Mouse (Mus musculus) cerebellum, adult (tissue): ENCODE measurements around the gene Izumo1r.

Source experiments
- ATAC-seq: cut with Nextera tagmentation; 2 replicates; pipeline ENCODE4 v1.9.2; 2017; ENCODE audit warnings: mild to moderate bottlenecking, moderate library complexity, mixed read lengths; ENCODE audit not compliant: insufficient number of reproducible peaks, low FRiP score, low TSS enrichment

Izumo1r gene

DNA sequence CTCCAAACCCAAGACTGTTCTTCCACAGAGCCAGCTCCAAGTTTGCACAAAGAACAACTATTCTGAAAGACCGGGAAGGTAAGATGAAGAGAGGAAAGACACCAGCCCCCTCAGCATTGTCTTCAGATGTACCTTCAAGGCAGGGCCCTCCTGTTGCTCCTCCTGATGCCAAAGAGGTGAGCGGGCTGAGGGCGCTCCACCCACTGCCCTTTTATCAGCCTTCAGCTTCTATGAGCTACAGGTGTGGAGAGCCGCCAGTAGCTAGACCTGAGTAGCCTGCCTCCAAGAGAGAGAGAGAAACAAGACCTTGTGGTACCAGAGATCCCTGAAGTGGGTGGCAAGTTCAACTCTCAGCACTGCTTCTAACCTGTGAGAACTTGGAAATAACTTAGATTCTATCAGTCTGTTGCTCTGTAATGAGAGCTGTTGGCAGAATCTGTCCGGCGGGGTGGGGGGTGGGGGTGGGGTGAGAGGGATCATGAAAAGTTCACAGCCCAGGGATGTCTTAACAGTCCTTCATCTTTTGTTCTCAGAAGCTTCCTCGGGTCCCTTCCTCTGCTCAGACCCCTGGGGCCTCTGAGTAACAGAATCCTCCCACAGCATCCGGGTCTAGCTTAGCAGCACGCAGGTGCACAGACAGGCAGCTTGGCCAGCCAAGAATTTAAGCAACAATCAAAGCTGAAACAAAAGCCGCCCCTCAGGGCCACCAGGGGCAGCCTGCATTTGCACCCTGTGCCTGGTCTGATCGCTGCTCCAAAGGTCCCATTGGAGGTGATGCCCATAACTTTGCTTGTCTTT, at the start of gene Izumo1r:
Gene Izumo1r, minus strand, starts transcription at position 369 of the 798 bp plus-strand sequence.
- no peak for ATAC-seq

DNA sequence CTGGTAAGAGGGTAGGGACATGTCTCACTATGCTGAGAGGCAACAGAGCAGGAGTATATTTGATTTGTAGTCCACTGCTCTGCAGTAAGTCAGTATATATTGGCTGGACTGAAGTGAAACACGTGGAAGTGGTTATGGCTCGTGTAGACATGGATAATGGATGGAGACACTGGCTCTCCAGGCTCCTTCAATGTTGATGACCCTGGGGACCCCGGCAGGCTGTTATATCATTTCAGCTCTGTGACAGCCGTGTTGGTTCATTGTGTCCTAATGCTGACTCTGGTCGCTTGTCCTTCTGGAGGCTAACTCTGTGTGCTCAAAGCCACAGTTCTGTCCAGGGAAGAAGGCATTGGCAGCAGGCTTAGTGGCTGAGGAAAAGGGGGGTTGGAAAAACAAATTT, 47.3 kb upstream of the Izumo1r start:
- ATAC-seq, result no peak

DNA sequence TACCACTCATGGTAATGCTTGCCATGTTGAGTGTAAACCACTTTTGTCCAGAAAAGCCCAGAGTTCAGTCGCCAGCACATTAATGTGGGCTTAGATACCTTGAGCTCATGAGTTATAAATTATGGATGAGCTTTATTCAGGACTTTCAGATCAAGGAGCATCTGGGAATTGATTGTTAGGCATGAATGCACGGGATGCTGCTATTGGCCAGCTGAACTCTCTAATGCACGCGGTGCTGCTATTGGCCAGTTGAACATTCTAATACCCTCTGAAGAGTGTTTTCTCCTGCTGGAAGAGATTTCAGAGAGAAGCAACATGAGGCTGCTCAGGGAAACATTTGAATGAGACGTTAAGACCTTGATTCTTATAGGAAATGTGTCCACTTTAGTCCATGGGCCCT, 45.1 kb upstream of the Izumo1r start:
- no peak for ATAC-seq

GRCm38 (mm10) chr9:14946677-14947076, 42.9 kb upstream of the Izumo1r start:
- ATAC-seq, result no peak

- no peak for ATAC-seq
Measured at GRCm38 (mm10) chr9:14945919-14946318, 42.2 kb upstream of the Izumo1r start.

- ATAC-seq, result no peak
Measured at GRCm38 (mm10) chr9:14942143-14942720, 38.5 kb upstream of the Izumo1r start.

DNA sequence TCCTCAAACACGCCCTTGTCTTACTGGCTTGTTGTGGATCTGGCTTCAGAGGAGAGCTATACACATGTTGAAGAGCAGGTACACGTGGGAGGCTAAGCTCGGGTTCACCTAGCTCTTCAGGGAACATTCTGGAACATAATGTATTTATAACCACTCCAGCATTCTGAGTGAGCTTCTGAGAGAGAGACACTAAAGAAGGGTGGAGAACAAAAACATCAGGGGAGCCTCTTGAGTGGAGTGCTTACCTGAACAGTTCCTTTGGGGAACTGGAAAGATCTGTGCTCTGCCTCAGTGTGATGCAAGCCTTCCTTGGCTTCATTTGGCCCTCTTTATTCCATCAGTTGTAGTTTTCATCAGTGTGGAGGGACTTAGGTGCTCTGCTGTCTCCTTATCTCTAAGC, 35.9 kb upstream of the Izumo1r start:
- ATAC-seq, result no peak

GRCm38 (mm10) chr9:14937308-14937707, 33.6 kb upstream of the Izumo1r start:
- ATAC-seq, result no peak

GRCm38 (mm10) chr9:14934851-14935250, 31.1 kb upstream of the Izumo1r start:
- ATAC-seq, result no peak

- no peak for ATAC-seq
Measured at GRCm38 (mm10) chr9:14931943-14932342, 28.2 kb upstream of the Izumo1r start.

GRCm38 (mm10) chr9:14931211-14931610, 27.5 kb upstream of the Izumo1r start:
- ATAC-seq, result no peak

DNA sequence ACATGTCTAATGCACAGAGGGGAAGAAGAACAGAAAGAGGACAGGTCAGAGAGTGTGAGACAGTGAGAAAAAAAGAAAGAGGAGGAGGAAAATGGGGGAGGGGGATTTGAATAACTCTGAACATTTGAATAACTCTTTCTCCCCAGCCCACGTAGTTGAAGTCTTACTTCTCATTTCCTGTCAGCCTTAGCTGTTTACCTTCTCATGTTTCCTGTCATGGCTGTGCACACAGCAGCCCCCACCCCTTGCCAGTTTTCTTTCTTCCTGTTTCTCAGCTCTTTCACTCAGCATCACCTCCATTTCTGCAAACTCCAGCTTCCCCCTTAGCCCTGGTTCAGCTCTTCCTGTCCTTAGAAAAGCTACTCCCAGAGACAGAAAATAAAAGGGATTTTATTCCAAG, 22.8 kb upstream of the Izumo1r start:
- no peak for ATAC-seq

DNA sequence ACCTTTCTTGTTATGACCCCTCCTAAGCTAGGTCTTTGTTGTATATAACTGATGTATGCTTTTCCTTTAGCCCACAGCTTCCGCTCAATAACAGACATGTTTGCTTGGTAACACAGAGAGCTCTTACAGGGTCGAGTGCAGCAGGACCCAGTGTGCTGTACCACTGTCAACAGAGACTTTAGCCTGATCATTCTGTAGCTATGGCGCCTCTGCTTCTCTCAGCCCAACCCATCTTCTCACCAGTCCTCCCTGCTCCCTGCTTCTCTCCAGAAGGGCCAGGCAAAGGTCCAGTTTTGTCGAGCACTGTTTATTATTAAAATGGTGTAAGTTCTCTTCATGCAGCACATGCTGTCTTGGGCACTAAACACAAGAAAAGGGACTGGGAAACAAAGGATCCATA, 19.9 kb upstream of the Izumo1r start:
- no peak for ATAC-seq

GRCm38 (mm10) chr9:14921971-14922560, 18.3 kb upstream of the Izumo1r start:
- ATAC-seq, result no peak

GRCm38 (mm10) chr9:14921254-14921653, 17.5 kb upstream of the Izumo1r start:
- ATAC-seq, result no peak

DNA sequence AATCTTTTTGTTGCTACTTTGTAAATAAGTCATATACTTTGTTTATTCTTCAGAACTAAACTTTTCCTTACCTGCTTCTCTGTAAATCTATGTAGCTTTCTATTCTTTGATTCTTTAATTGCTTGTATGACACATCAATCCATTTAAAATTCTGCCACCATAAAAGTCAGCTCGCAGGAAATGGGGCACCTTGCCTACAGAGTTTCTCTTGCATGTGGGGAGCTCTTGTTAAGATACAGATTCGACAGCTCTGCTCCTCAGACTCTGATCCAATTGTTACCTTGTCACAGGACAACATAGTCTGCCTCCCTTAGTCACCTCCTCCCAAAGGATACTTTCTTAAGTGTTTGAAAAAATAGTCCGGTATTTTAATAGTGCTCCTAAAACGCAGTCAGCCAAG, 16.9 kb upstream of the Izumo1r start:
- ATAC-seq, result no peak

- ATAC-seq, result no peak
Measured at GRCm38 (mm10) chr9:14918825-14919668, 15.3 kb upstream of the Izumo1r start.

GRCm38 (mm10) chr9:14917661-14918060, 13.9 kb upstream of the Izumo1r start:
- ATAC-seq, result no peak

DNA sequence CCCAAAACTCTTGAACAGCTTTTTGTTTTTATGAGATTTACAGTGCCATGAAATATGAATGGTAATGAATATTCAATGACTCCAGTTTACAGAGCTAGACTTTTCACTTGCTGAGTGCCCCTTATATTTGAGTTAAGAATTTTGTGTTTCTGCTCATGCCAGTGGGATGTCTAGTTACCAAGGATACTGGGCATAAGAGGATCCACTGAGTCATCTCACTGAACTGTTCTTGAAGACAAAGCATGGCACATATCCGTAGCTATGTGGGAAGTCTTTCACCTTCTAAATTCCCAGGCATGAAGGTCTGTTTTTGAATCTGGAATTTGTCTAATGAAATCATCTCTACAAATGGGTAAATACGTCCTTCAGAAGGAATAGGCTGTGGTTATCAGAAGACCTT, 8.3 kb upstream of the Izumo1r start:
- no peak for ATAC-seq

DNA sequence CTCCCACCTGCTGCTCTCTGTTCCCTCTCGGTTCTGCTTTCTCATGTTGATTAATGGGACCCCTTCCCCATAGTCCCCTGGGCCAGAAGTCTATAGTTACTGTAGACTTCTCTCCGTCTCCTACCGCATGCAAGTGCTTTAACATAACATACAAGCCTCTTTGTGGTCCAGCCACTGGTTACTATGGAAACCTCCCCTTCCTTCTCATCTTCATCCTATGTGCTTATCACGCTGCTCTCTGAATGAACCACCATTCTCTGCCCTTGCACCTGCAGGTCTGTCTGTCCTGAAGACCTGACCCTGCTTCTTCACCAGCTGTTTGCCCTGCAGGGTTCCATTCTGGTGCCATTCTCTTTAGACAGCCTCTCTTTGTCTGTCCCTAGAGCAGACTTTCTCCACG, 6.2 kb upstream of the Izumo1r start:
- no peak for ATAC-seq
